Mouse (Mus musculus) megakaryocyte, embryonic 14.5 days (primary cell): ENCODE measurements around the gene Hist2h3b.
"Not testable (repeated sequence)": the region's sequence is repeated elsewhere in the genome, so short reads cannot be mapped to it uniquely, and the experiment has no call there.

ENCODE experiments used
- FLI1 ChIP-seq: IDR thresholded peaks from 2 replicates; pipeline ENCODE4 v1.6.1; 2012; ENCODE audit warnings: low read length, inconsistent platforms, mixed read lengths
- GATA1 ChIP-seq: IDR thresholded peaks from 3 replicates; pipeline ENCODE4 v1.6.1; 2012; ENCODE audit warnings: mixed read lengths, low read length, inconsistent platforms, borderline replicate concordance

- TF ChIP-seq GATA1, FLI1: not testable (repeated sequence)
Observed at GRCm38 (mm10) chr3:96268776-96269378, 423 bp downstream of the Hist2h3b start.
